21 mouse cellular contexts compared by ENCODE assay signal in genomic region chr12:109709661-109710060, GRCm38 (mm10).
DNase-seq lines count a peak whose midpoint lies in the region; ATAC-seq and TF ChIP-seq lines count a peak whose summit lies in the region.
"Had no signal": no experiment of that assay in that cellular context is flagged by ENCODE, and none has a peak within 500 bp of the region (broad histone marks: within the 10 kb centered on the region; RNA-seq: fewer than 3 reads in every experiment).

No protein-coding gene starts in this region.

- H3K36me3 ChIP-seq in hindbrain, embryonic 10.5 days: peaks cover 60% of the 10 kb centered on the region
- peaks cover 43% of the 10 kb centered on the region for H3K36me3 ChIP-seq in hindbrain, embryonic 13.5 days

- no peak overlapping the region for H3K9ac ChIP-seq in hindbrain, embryonic 13.5 days
- H3K9ac ChIP-seq: forebrain, embryonic 12.5 days; heart, embryonic 13.5 days; limb, embryonic 13.5 days; liver, embryonic 14.5 days; lung, embryonic 14.5 days; midbrain, embryonic 12.5 days; stomach, embryonic 15.5 days had no signal

- peak; percentile 1 for DNase-seq in hindbrain, embryonic 10.5 days (ENCODE audit: low spot score)
- DNase-seq in cerebellum, adult 11-12 months: peak; percentile 68
- peak; percentile 74 to 79 for DNase-seq in cerebellum, adult 2 months
- DNase-seq in cerebellum, postnatal 25 days: peak; percentile 74 to 81
- DNase-seq in heart, postnatal 36 days: no peak
- DNase-seq: adrenal gland, adult 2 months; gastrocnemius, adult 2 months; kidney, postnatal 36 days; layer of hippocampus, postnatal 36 days; lung, embryonic 14.5 days; thymus, postnatal 36 days had no signal

- H3K4me1 ChIP-seq in hindbrain, embryonic 10.5 days (replicated peaks): no peaks in the 10 kb centered on the region
- H3K4me1 ChIP-seq in hindbrain, embryonic 13.5 days (replicated peaks): no peaks in the 10 kb centered on the region
- H3K4me1 ChIP-seq in cerebellum, adult 2 months (ENCODE audit: control insufficient read depth, insufficient read depth, low read length): peaks cover 11% of the 10 kb centered on the region
- H3K4me1 ChIP-seq: forebrain, embryonic 12.5 days; midbrain, embryonic 12.5 days; stomach, embryonic 15.5 days had no signal

- no peak overlapping the region for H3K27ac ChIP-seq in hindbrain, embryonic 10.5 days
- no peak overlapping the region for H3K27ac ChIP-seq in hindbrain, embryonic 13.5 days
- no peak overlapping the region for H3K27ac ChIP-seq in cerebellum, adult 2 months (ENCODE audit: insufficient read depth, low read length)
- H3K27ac ChIP-seq: forebrain, embryonic 12.5 days; gastrocnemius, adult 2 months; heart, embryonic 13.5 days; hindbrain, postnatal 0 days; limb, embryonic 13.5 days; liver, embryonic 14.5 days; midbrain, embryonic 12.5 days; stomach, embryonic 15.5 days had no signal

- intact Hi-C loops in heart, postnatal 36 days (cut with DNase I): no loop called here

- H3K4me3 ChIP-seq in hindbrain, embryonic 10.5 days: no peak overlapping the region
- no peak overlapping the region for H3K4me3 ChIP-seq in hindbrain, embryonic 13.5 days
- no peak overlapping the region for H3K4me3 ChIP-seq in cerebellum, adult 2 months (replicated peaks; ENCODE audit: insufficient read depth, low read depth, low read length)
- H3K4me3 ChIP-seq: forebrain, embryonic 12.5 days; gastrocnemius, adult 2 months; heart, embryonic 13.5 days; limb, embryonic 13.5 days; midbrain, embryonic 12.5 days; stomach, embryonic 15.5 days had no signal

- H3K9me3 ChIP-seq in hindbrain, embryonic 10.5 days: no peaks in the 10 kb centered on the region
- no peaks in the 10 kb centered on the region for H3K9me3 ChIP-seq in hindbrain, embryonic 13.5 days
- H3K9me3 ChIP-seq: forebrain, embryonic 12.5 days; heart, embryonic 13.5 days; limb, embryonic 13.5 days; midbrain, embryonic 12.5 days; stomach, embryonic 15.5 days had no signal

- no peak overlapping the region for H3K4me2 ChIP-seq in hindbrain, embryonic 13.5 days
- H3K4me2 ChIP-seq: forebrain, embryonic 12.5 days; heart, embryonic 13.5 days; limb, embryonic 13.5 days; lung, embryonic 14.5 days; midbrain, embryonic 12.5 days; stomach, embryonic 15.5 days had no signal

- no peak for TF ChIP-seq CTCF in cerebellum, adult 2 months (IDR thresholded peaks at IDR 0.05; ENCODE audit: borderline replicate concordance, insufficient read depth, low read depth, low read length)

- no peak for ATAC-seq in hindbrain, embryonic 13.5 days (ENCODE audit: low FRiP score)
- no peak for ATAC-seq in frontal cortex, adult (ENCODE audit: low TSS enrichment)
- ATAC-seq: hindbrain, postnatal 0 days; intestine, postnatal 0 days had no signal

- H3K27me3 ChIP-seq in hindbrain, embryonic 10.5 days (ENCODE audit: insufficient read depth, poor library complexity, severe bottlenecking): no peaks in the 10 kb centered on the region
- no peaks in the 10 kb centered on the region for H3K27me3 ChIP-seq in hindbrain, embryonic 13.5 days
- H3K27me3 ChIP-seq in cerebellum, adult 2 months (ENCODE audit: control insufficient read depth, insufficient read depth, low read length): no peaks in the 10 kb centered on the region
- H3K27me3 ChIP-seq: forebrain, embryonic 12.5 days; heart, embryonic 13.5 days; limb, embryonic 13.5 days; midbrain, embryonic 12.5 days; stomach, embryonic 15.5 days had no signal

- 94% methylated on average over 5 of the region's 5 CpGs for WGBS in hindbrain, embryonic 10.5 days
- whole genome bisulfite sequencing in hindbrain, embryonic 13.5 days: 90% methylated on average over 5 of the region's 5 CpGs
- WGBS in cerebellum, adult 2 months: 20% methylated on average over 5 of the region's 5 CpGs

- no peak for TF ChIP-seq POLR2A in cerebellum, adult 2 months (IDR thresholded peaks at IDR 0.05; ENCODE audit: borderline replicate concordance, insufficient read depth, low read length)

Comparison
In these comparisons a context has a peak if more than half of its experiments do, and no peak if none do; other contexts are left out.
1. DNase-seq: peak in hindbrain, embryonic 10.5 days (single experiment), cerebellum, adult 11-12 months (single experiment), cerebellum, adult 2 months (2 of 2) and cerebellum, postnatal 25 days (2 of 2); none in heart, postnatal 36 days (0 of 2).